Comparison of ENCODE assay signal across 8 mouse cellular contexts in the genomic region with DNA sequence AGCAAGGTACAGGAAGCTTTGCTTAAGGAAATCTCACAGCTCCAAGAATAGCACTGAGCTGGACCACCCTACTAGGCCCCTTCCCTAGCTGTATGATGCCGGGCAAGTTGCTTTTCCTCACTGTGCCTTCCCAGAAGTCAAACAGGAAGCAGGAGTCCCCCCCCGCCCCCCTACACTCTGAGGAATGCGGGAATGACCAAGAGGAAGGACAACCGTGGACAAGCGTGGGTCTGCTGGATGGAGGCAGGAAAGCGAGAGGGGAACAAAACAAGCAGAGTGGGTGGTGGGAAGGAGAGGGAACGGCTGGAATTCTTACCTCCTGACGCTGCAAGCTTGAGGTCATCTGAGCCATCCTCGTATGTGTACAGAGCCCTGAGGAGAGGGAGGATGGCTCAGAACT. TPM values are rescaled to one million over a fixed set of nuclear protein-coding genes. Genes with fewer than 3 reads are reported as not detected.
A peak's percentile ranks its signal among the peaks of the same experiment; 100 is the strongest.
DNase-seq lines count a peak whose midpoint lies in the region; ATAC-seq and TF ChIP-seq lines count a peak whose summit lies in the region.

No protein-coding gene starts in this region.

- TF ChIP-seq CTCF in intestine, postnatal 0 days (IDR thresholded peaks at IDR 0.05; ENCODE audit: low read depth) = no peak

- 26% methylated on average over 9 of the region's 9 CpGs for WGBS in lung, embryonic 15.5 days
- 43% methylated on average over 9 of the region's 9 CpGs for WGBS in intestine, postnatal 0 days
- WGBS in stomach, embryonic 15.5 days = 32% methylated on average over 9 of the region's 9 CpGs

- H3K9ac ChIP-seq in lung, embryonic 15.5 days = no peak overlapping the region
- H3K9ac ChIP-seq in intestine, postnatal 0 days (ENCODE audit: low read depth, low read length) = no peak overlapping the region
- H3K9ac ChIP-seq in stomach, embryonic 15.5 days = no peak overlapping the region

- H3K9me3 ChIP-seq in lung, embryonic 15.5 days = no peaks in the 10 kb centered on the region
- H3K9me3 ChIP-seq in intestine, postnatal 0 days (ENCODE audit: control insufficient read depth) = no peaks in the 10 kb centered on the region
- no peaks in the 10 kb centered on the region for H3K9me3 ChIP-seq in stomach, embryonic 15.5 days

- H3K27me3 ChIP-seq in lung, embryonic 15.5 days = no peaks in the 10 kb centered on the region
- H3K27me3 ChIP-seq in intestine, postnatal 0 days (replicated peaks; ENCODE audit: control insufficient read depth, insufficient read depth, low read length) = peaks cover 11% of the 10 kb centered on the region; the same call in 1 of the 2 replicates
- H3K27me3 ChIP-seq in stomach, embryonic 15.5 days (replicated peaks) = no peaks in the 10 kb centered on the region

- H3K4me3 ChIP-seq in lung, embryonic 15.5 days = no peak overlapping the region
- H3K4me3 ChIP-seq in intestine, postnatal 0 days (ENCODE audit: low read depth, low read length) = no peak overlapping the region
- no peak overlapping the region for H3K4me3 ChIP-seq in stomach, embryonic 15.5 days (replicated peaks)

- H3K27ac ChIP-seq in lung, embryonic 15.5 days = peak overlapping the region; percentile 7; the same call in 1 of the 2 replicates
- H3K27ac ChIP-seq in intestine, postnatal 0 days (ENCODE audit: low read depth, low read length) = peak overlapping the region; percentile 50; the same call in 1 of the 2 replicates
- H3K27ac ChIP-seq in stomach, embryonic 15.5 days = peak overlapping the region; percentile 57; the same call in 1 of the 2 replicates

- peaks cover 30% of the 10 kb centered on the region for H3K36me3 ChIP-seq in lung, embryonic 15.5 days
- peaks cover 13% of the 10 kb centered on the region; the same call in 1 of the 2 replicates for H3K36me3 ChIP-seq in intestine, postnatal 0 days (ENCODE audit: control insufficient read depth, insufficient read depth)
- H3K36me3 ChIP-seq in stomach, embryonic 15.5 days = peaks cover 21% of the 10 kb centered on the region

- ATAC-seq in frontal cortex, adult (ENCODE audit: low TSS enrichment) = 0 out of 2 replicates have a peak, but pooled peaks have one; percentile 2
- no peak for ATAC-seq in lung, embryonic 15.5 days (ENCODE audit: borderline replicate concordance, extremely low read depth, low FRiP score, low TSS enrichment)
- no peak for ATAC-seq in intestine, postnatal 0 days
- no peak for ATAC-seq in stomach, embryonic 15.5 days (ENCODE audit: insufficient read depth, low FRiP score, low read depth)
- ATAC-seq in erythroblast, adult 5-6 weeks (replicated peaks; ENCODE audit: low FRiP score, poor library complexity, severe bottlenecking) = no peak

- DNase-seq in frontal cortex, adult 2 months (ENCODE audit: extremely low spot score in 1 of 2, low spot score in 1 of 2) = no peak
- DNase-seq in lung, adult 18-20 months = no peak
- DNase-seq in yolk sac, embryonic 10.5 days (ENCODE audit: low spot score) = no peak

- H3K4me1 ChIP-seq in lung, embryonic 15.5 days = peaks cover 50% of the 10 kb centered on the region
- 0 out of 2 replicates have a peak, but pooled peaks cover 2% of the 10 kb centered on the region for H3K4me1 ChIP-seq in intestine, postnatal 0 days (replicated peaks; ENCODE audit: control insufficient read depth, insufficient read depth, low read length)
- H3K4me1 ChIP-seq in stomach, embryonic 15.5 days = peaks cover 51% of the 10 kb centered on the region

- peak overlapping the region; percentile 9; the same call in 1 of the 2 replicates for H3K4me2 ChIP-seq in lung, embryonic 15.5 days
- 0 out of 2 replicates have a peak overlapping the region, but pooled peaks have one; percentile 17 for H3K4me2 ChIP-seq in intestine, postnatal 0 days (replicated peaks; ENCODE audit: low read depth)
- H3K4me2 ChIP-seq in stomach, embryonic 15.5 days = no peak overlapping the region; the same call in 1 of the 2 replicates

RNA-seq across cellular contexts. Expression of a gene that starts 4.8 kb away (rescaled TPM):
- polyA plus RNA-seq in frontal cortex, adult 2 months (2012; rRNA removed) = 366 and 391 TPM in 2 replicates
- 124 and 132 TPM in 2 replicates for polyA plus RNA-seq in lung, embryonic 15.5 days (2015; fragmentation: Nextera tagmentation; extraction: Ambion mirVana)
- polyA plus RNA-seq in intestine, postnatal 0 days (2015; fragmentation: Nextera tagmentation; extraction: Ambion mirVana) = 31.3 and 34.8 TPM in 2 replicates
- 110 and 115 TPM in 2 replicates for polyA plus RNA-seq in stomach, embryonic 15.5 days (2015; fragmentation: Nextera tagmentation; extraction: Ambion mirVana)
- 0.42 TPM in 1 of 2 replicates, not detected in the other for total RNA-seq in erythroblast, adult 5-6 weeks (2015; ENCODE audit: low replicate concordance)
- not detected in 2 replicates for total RNA-seq in erythroblast, adult 5-6 weeks (2017; ENCODE audit: low replicate concordance)

RNA-seq across cellular contexts. Expression of a gene that starts 19.0 kb away (rescaled TPM):
- polyA plus RNA-seq in frontal cortex, adult 2 months (2012; rRNA removed) = 67.1 and 81.0 TPM in 2 replicates
- polyA plus RNA-seq in lung, embryonic 15.5 days (2015; fragmentation: Nextera tagmentation; extraction: Ambion mirVana) = 0.29 and 0.39 TPM in 2 replicates
- polyA plus RNA-seq in intestine, postnatal 0 days (2015; fragmentation: Nextera tagmentation; extraction: Ambion mirVana) = 0.14 and 0.27 TPM in 2 replicates
- 0.72 and 0.85 TPM in 2 replicates for polyA plus RNA-seq in stomach, embryonic 15.5 days (2015; fragmentation: Nextera tagmentation; extraction: Ambion mirVana)
- not detected in 2 replicates for total RNA-seq in erythroblast, adult 5-6 weeks (2015; ENCODE audit: low replicate concordance)
- total RNA-seq in erythroblast, adult 5-6 weeks (2017; ENCODE audit: low replicate concordance) = not detected in 2 replicates

RNA-seq across cellular contexts. Expression of a gene that starts 30.4 kb away (rescaled TPM):
- polyA plus RNA-seq in frontal cortex, adult 2 months (2012; rRNA removed) = 174 and 242 TPM in 2 replicates
- 169 and 176 TPM in 2 replicates for polyA plus RNA-seq in lung, embryonic 15.5 days (2015; fragmentation: Nextera tagmentation; extraction: Ambion mirVana)
- polyA plus RNA-seq in intestine, postnatal 0 days (2015; fragmentation: Nextera tagmentation; extraction: Ambion mirVana) = 131 and 142 TPM in 2 replicates
- polyA plus RNA-seq in stomach, embryonic 15.5 days (2015; fragmentation: Nextera tagmentation; extraction: Ambion mirVana) = 198 and 218 TPM in 2 replicates
- 1.7 and 1.9 TPM in 2 replicates for total RNA-seq in erythroblast, adult 5-6 weeks (2015; ENCODE audit: low replicate concordance)
- 2.4 and 2.9 TPM in 2 replicates for total RNA-seq in erythroblast, adult 5-6 weeks (2017; ENCODE audit: low replicate concordance)

RNA-seq across cellular contexts. Expression of a gene that starts 38.2 kb away (rescaled TPM):
- polyA plus RNA-seq in frontal cortex, adult 2 months (2012; rRNA removed) = 70.6 and 74.3 TPM in 2 replicates
- 45.1 and 45.7 TPM in 2 replicates for polyA plus RNA-seq in lung, embryonic 15.5 days (2015; fragmentation: Nextera tagmentation; extraction: Ambion mirVana)
- polyA plus RNA-seq in intestine, postnatal 0 days (2015; fragmentation: Nextera tagmentation; extraction: Ambion mirVana) = 10.5 and 11.4 TPM in 2 replicates
- polyA plus RNA-seq in stomach, embryonic 15.5 days (2015; fragmentation: Nextera tagmentation; extraction: Ambion mirVana) = 39.1 and 40.7 TPM in 2 replicates
- total RNA-seq in erythroblast, adult 5-6 weeks (2015; ENCODE audit: low replicate concordance) = 24.2 and 25.2 TPM in 2 replicates
- 33.4 and 38.2 TPM in 2 replicates for total RNA-seq in erythroblast, adult 5-6 weeks (2017; ENCODE audit: low replicate concordance)

RNA-seq across cellular contexts. Expression of a gene that starts 46.0 kb away (rescaled TPM):
- 14.7 and 19.6 TPM in 2 replicates for polyA plus RNA-seq in frontal cortex, adult 2 months (2012; rRNA removed)
- 2.7 and 3.1 TPM in 2 replicates for polyA plus RNA-seq in lung, embryonic 15.5 days (2015; fragmentation: Nextera tagmentation; extraction: Ambion mirVana)
- 1.5 and 1.6 TPM in 2 replicates for polyA plus RNA-seq in intestine, postnatal 0 days (2015; fragmentation: Nextera tagmentation; extraction: Ambion mirVana)
- polyA plus RNA-seq in stomach, embryonic 15.5 days (2015; fragmentation: Nextera tagmentation; extraction: Ambion mirVana) = 4.3 and 5.3 TPM in 2 replicates
- 11.9 and 19.2 TPM in 2 replicates for total RNA-seq in erythroblast, adult 5-6 weeks (2015; ENCODE audit: low replicate concordance)
- total RNA-seq in erythroblast, adult 5-6 weeks (2017; ENCODE audit: low replicate concordance) = 12.5 and 12.9 TPM in 2 replicates

Comparison
In these comparisons a context has a peak if more than half of its experiments do, and no peak if none do; other contexts are left out.
1. H3K27ac ChIP-seq: peak in every context shown above with its lines; median percentile 57 in stomach, embryonic 15.5 days; 50 in intestine, postnatal 0 days; 7 in lung, embryonic 15.5 days.
2. RNA of a gene that starts 19.0 kb away (polyA plus RNA-seq): 67.1 to 81.0 TPM in frontal cortex, adult 2 months; 0.72 to 0.85 TPM in stomach, embryonic 15.5 days, 0.29 to 0.39 TPM in lung, embryonic 15.5 days and 0.14 to 0.27 TPM in intestine, postnatal 0 days; every median in the first group is over 10 times any median in the second.